Mouse (Mus musculus): ENCODE measurements around the gene Ppp4r4. TPM values are rescaled to one million over a fixed set of nuclear protein-coding genes. Genes with fewer than 3 reads are reported as not detected.
"Not testable (repeated sequence)": the region's sequence is repeated elsewhere in the genome, so short reads cannot be mapped to it uniquely, and the experiment has no call there.

Gene Ppp4r4
- polyA plus RNA-seq, 1 experiment from 2014 or later, result 3.5 TPM

DNA sequence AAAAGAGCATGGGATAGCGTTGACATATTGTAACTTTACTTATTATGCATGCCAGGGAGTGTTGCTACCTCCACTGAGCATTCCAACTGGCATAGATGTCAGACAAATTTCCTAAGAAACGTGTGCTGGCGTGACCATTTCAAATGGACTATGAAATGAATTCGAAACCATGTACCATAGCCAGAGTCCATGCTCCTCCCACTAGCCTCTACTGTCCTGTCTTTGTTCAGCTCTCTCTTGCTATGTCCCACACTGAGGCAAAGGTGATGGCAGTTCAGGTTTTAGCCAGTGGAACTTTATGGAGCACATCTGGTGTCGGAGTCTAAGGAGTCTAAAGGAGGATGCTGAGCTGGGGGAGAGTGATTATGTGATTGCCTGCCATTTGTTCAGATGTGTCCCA is 128.0 kb downstream of the Ppp4r4 start:
- Histone ChIP-seq H3K4me2 (no peak overlapping the region), H3K9ac (ENCODE audit: low read length) (no peak overlapping the region), H3K9me3 (ENCODE audit: control insufficient read depth, low read length) (no peaks in the 10 kb centered on the region), H3K36me3 (ENCODE audit: control insufficient read depth, insufficient read depth, low read length) (no peaks in the 10 kb centered on the region), H3K27ac (ENCODE audit: low read depth, low read length) (no peak overlapping the region), H3K4me1 (ENCODE audit: control insufficient read depth, insufficient read depth, low read length) (no peaks in the 10 kb centered on the region), H3K27me3 (ENCODE audit: control insufficient read depth, insufficient read depth, low read length) (no peaks in the 10 kb centered on the region), H3K4me3 (ENCODE audit: low read depth, low read length) (no peak overlapping the region)
- 91% methylated on average over 5 of the region's 5 CpGs for whole genome bisulfite sequencing
- ATAC-seq (ENCODE audit: low FRiP score) (no peak), DNase-seq (ENCODE audit: low spot score, missing footprints) (no peak)

- not testable (repeated sequence) for H3K27ac ChIP-seq (ENCODE audit: low read depth, low read length); DNase-seq (ENCODE audit: low spot score, missing footprints); H3K4me2 ChIP-seq; H3K27me3 ChIP-seq (ENCODE audit: control insufficient read depth, insufficient read depth, low read length); ATAC-seq (ENCODE audit: low FRiP score); H3K4me1 ChIP-seq (ENCODE audit: control insufficient read depth, insufficient read depth, low read length); H3K9me3 ChIP-seq (ENCODE audit: control insufficient read depth, low read length); H3K9ac ChIP-seq (ENCODE audit: low read length); H3K36me3 ChIP-seq (ENCODE audit: control insufficient read depth, insufficient read depth, low read length); H3K4me3 ChIP-seq (ENCODE audit: low read depth, low read length)
These were observed 130.0 kb downstream of the Ppp4r4 start for GRCm38 (mm10) chr12:103662053-103662452.

Other genes starting within 250 kb of the Ppp4r4 start
- 47.3 and 57.7 TPM in 2 replicates for gene Fam181a, start 221.3 kb upstream of the Ppp4r4 start, polyA plus RNA-seq (2014; fragmentation: Nextera tagmentation; extraction: Ambion mirVana)
- 0.58 and 0.77 TPM in 2 replicates for gene Asb2, start 176.3 kb upstream of the Ppp4r4 start, polyA plus RNA-seq (2014; fragmentation: Nextera tagmentation; extraction: Ambion mirVana)
- gene Otub2, start 143.6 kb upstream of the Ppp4r4 start, polyA plus RNA-seq (2014; fragmentation: Nextera tagmentation; extraction: Ambion mirVana), result 13.9 and 14.1 TPM in 2 replicates
- 0.59 and 0.81 TPM in 2 replicates for gene 9330161L09Rik, start 124.5 kb upstream of the Ppp4r4 start, polyA plus RNA-seq (2014; fragmentation: Nextera tagmentation; extraction: Ambion mirVana)
- gene Ddx24, start 106.5 kb upstream of the Ppp4r4 start, polyA plus RNA-seq (2014; fragmentation: Nextera tagmentation; extraction: Ambion mirVana), result 107 and 114 TPM in 2 replicates
- gene Ifi27, start 98.1 kb upstream of the Ppp4r4 start, polyA plus RNA-seq (2014; fragmentation: Nextera tagmentation; extraction: Ambion mirVana), result 3.7 and 4.1 TPM in 2 replicates
- 2.0 and 2.1 TPM in 2 replicates for gene Ifi27l2a, start 88.6 kb upstream of the Ppp4r4 start, polyA plus RNA-seq (2014; fragmentation: Nextera tagmentation; extraction: Ambion mirVana)
- gene Ifi27l2b, start 75.1 kb upstream of the Ppp4r4 start, polyA plus RNA-seq (2014; fragmentation: Nextera tagmentation; extraction: Ambion mirVana), result not detected in 2 replicates
- gene Serpina10, start 99.2 kb downstream of the Ppp4r4 start, polyA plus RNA-seq (2014; fragmentation: Nextera tagmentation; extraction: Ambion mirVana), result not detected in 2 replicates
- not detected in 2 replicates for gene Serpina6, start 124.9 kb downstream of the Ppp4r4 start, polyA plus RNA-seq (2014; fragmentation: Nextera tagmentation; extraction: Ambion mirVana)
- not detected in 2 replicates for gene Serpina16, start 143.9 kb downstream of the Ppp4r4 start, polyA plus RNA-seq (2014; fragmentation: Nextera tagmentation; extraction: Ambion mirVana)
- gene Serpina1f, start 163.2 kb downstream of the Ppp4r4 start, polyA plus RNA-seq (2014; fragmentation: Nextera tagmentation; extraction: Ambion mirVana), result not detected in 2 replicates
- not detected in 2 replicates for gene Serpina1d, start 241.3 kb downstream of the Ppp4r4 start, polyA plus RNA-seq (2014; fragmentation: Nextera tagmentation; extraction: Ambion mirVana)

Data from midbrain, embryonic 11.5 days (tissue).